In genomic region chr14:61277285-61277684, GRCm38 (mm10) we compare ENCODE assay signal across 7 mouse cellular contexts. TPM values are rescaled to one million over a fixed set of nuclear protein-coding genes. Genes with fewer than 3 reads are reported as not detected.
DNase-seq lines count a peak whose midpoint lies in the region; ATAC-seq and TF ChIP-seq lines count a peak whose summit lies in the region.

No protein-coding gene starts in this region.

- TF ChIP-seq CTCF in hindbrain, postnatal 0 days (IDR thresholded peaks at IDR 0.05; ENCODE audit: low read depth): peak; percentile 59
- peak; percentile 13 to 66; a peak in 2 of 4 replicates for TF ChIP-seq CTCF in CH12.LX (conservative IDR thresholded peaks at IDR 0.05 in 1 of 2, IDR thresholded peaks at IDR 0.05 in 1 of 2; ENCODE audit: low read depth in 2 of 2, low read length in 2 of 2)
- TF ChIP-seq CTCF in thymus, adult 2 months (IDR thresholded peaks at IDR 0.05; ENCODE audit: borderline replicate concordance, control insufficient read depth, extremely low read depth, insufficient read depth, low read length, poor library complexity): peak; percentile 69; the same call in 1 of the 2 replicates

- peaks cover 15% of the 10 kb centered on the region; the same call in 1 of the 2 replicates for H3K27me3 ChIP-seq in hindbrain, postnatal 0 days (ENCODE audit: insufficient read depth, low read length)
- peaks cover 32% of the 10 kb centered on the region for H3K27me3 ChIP-seq in hindbrain, embryonic 12.5 days
- no peaks in the 10 kb centered on the region for H3K27me3 ChIP-seq in CH12.LX (replicated peaks)
- no peaks in the 10 kb centered on the region; the same call in 1 of the 2 replicates for H3K27me3 ChIP-seq in thymus, adult 2 months (ENCODE audit: control insufficient read depth, insufficient read depth, low read length)

- TF ChIP-seq RAD21 in CH12.LX (IDR thresholded peaks at IDR 0.05; ENCODE audit: low read depth, low read length): no peak; the same call in none of the 2 replicates

- no peak for TF ChIP-seq POLR2A in CH12.LX (IDR thresholded peaks at IDR 0.05; ENCODE audit: low read depth, low read length)
- TF ChIP-seq POLR2A in thymus, adult 2 months (IDR thresholded peaks at IDR 0.05; ENCODE audit: control insufficient read depth, extremely low read depth, insufficient read depth, low read length, poor library complexity): 0 out of 2 replicates have a peak, but pooled peaks have one; percentile 15

- H3K36me3 ChIP-seq in hindbrain, postnatal 0 days (ENCODE audit: insufficient read depth, low read length): no peaks in the 10 kb centered on the region
- H3K36me3 ChIP-seq in hindbrain, embryonic 12.5 days: no peaks in the 10 kb centered on the region
- no peaks in the 10 kb centered on the region for H3K36me3 ChIP-seq in CH12.LX (replicated peaks in 1 of 2; ENCODE audit: control insufficient read depth in 1 of 2, insufficient read depth in 1 of 2, low read length in 1 of 2)
- no peaks in the 10 kb centered on the region for H3K36me3 ChIP-seq in thymus, adult 2 months (ENCODE audit: control insufficient read depth, insufficient read depth, low read length)

- no peak for TF ChIP-seq EP300 in CH12.LX (IDR thresholded peaks at IDR 0.05; ENCODE audit: low read length)

- no peak overlapping the region for H3K9ac ChIP-seq in hindbrain, postnatal 0 days (replicated peaks; ENCODE audit: low read length)
- no peak overlapping the region for H3K9ac ChIP-seq in hindbrain, embryonic 12.5 days
- no peak overlapping the region for H3K9ac ChIP-seq in CH12.LX (ENCODE audit: insufficient read depth, low read depth)

- H3K27ac ChIP-seq in hindbrain, postnatal 0 days: no peak overlapping the region
- H3K27ac ChIP-seq in hindbrain, embryonic 12.5 days: no peak overlapping the region
- H3K27ac ChIP-seq in CH12.LX (ENCODE audit: insufficient read depth, low read depth): no peak overlapping the region
- no peak overlapping the region for H3K27ac ChIP-seq in thymus, adult 2 months (ENCODE audit: control insufficient read depth, insufficient read depth, low read length)

- 45% methylated on average over 1 of the region's 1 CpGs for WGBS in hindbrain, postnatal 0 days
- WGBS in hindbrain, embryonic 12.5 days: 46% methylated on average over 1 of the region's 1 CpGs
- WGBS in thymus, adult 2 months: 41% methylated on average over 1 of the region's 1 CpGs

- no peaks in the 10 kb centered on the region for H3K9me3 ChIP-seq in hindbrain, postnatal 0 days (ENCODE audit: low read length)
- H3K9me3 ChIP-seq in hindbrain, embryonic 12.5 days (replicated peaks): no peaks in the 10 kb centered on the region
- no peaks in the 10 kb centered on the region for H3K9me3 ChIP-seq in CH12.LX (replicated peaks; ENCODE audit: low read length)

- H3K4me3 ChIP-seq in hindbrain, postnatal 0 days (ENCODE audit: low read length): no peak overlapping the region
- H3K4me3 ChIP-seq in hindbrain, embryonic 12.5 days: no peak overlapping the region
- H3K4me3 ChIP-seq in CH12.LX (replicated peaks in 1 of 3; ENCODE audit: low read depth in 2 of 3, low read length in 2 of 3, poor library complexity in 1 of 3): no peak overlapping the region
- no peak overlapping the region for H3K4me3 ChIP-seq in thymus, adult 2 months (ENCODE audit: control insufficient read depth, insufficient read depth, low read length)

- no peaks in the 10 kb centered on the region for H3K79me2 ChIP-seq in CH12.LX (replicated peaks; ENCODE audit: control insufficient read depth, extremely low read depth, insufficient read depth, poor library complexity, severe bottlenecking)

- DNase-seq in hindbrain, postnatal 0 days (ENCODE audit: low spot score): no peak
- DNase-seq in A20 (ENCODE audit: low read depth, low spot score) (peak; percentile 54), CH12.LX (ENCODE audit: extremely low read depth) (peak; percentile 33)
- peak; percentile 64 for DNase-seq in thymus, adult 2 months

- ATAC-seq in hindbrain, postnatal 0 days: no peak
- ATAC-seq in hindbrain, embryonic 12.5 days (ENCODE audit: low FRiP score): no peak
- ATAC-seq in common myeloid progenitor, adult 5-6 weeks (replicated peaks; ENCODE audit: low read depth, poor library complexity, severe bottlenecking): 0 out of 2 replicates have a peak, but pooled peaks have one; percentile 36
- ATAC-seq in megakaryocyte progenitor cell, adult 5-6 weeks (replicated peaks; ENCODE audit: poor library complexity): peak; percentile 79

- in situ Hi-C loops in CH12.LX (cut with MboI; ENCODE audit: low pct_ligation_motif_present, low pct_unique_long_range_greater_than_20kb, low sequenced_read_pairs): no loop called here

- no peak overlapping the region for H3K4me2 ChIP-seq in hindbrain, postnatal 0 days (ENCODE audit: low read depth, low read length)
- no peak overlapping the region for H3K4me2 ChIP-seq in hindbrain, embryonic 12.5 days (replicated peaks)
- no peak overlapping the region for H3K4me2 ChIP-seq in CH12.LX (ENCODE audit: insufficient read depth, low read depth, poor library complexity, severe bottlenecking)

- dilution Hi-C loops in CH12.LX (cut with MboI; ENCODE audit: extremely low pct_ligation_motif_present, extremely low pct_unique_long_range_greater_than_20kb, low sequenced_read_pairs): no loop called here

- H3K4me1 ChIP-seq in hindbrain, postnatal 0 days (ENCODE audit: insufficient read depth, low read length): peaks cover 6% of the 10 kb centered on the region
- H3K4me1 ChIP-seq in hindbrain, embryonic 12.5 days: peaks cover 13% of the 10 kb centered on the region
- H3K4me1 ChIP-seq in CH12.LX (ENCODE audit: control insufficient read depth in 1 of 2, insufficient read depth in 2 of 2): peaks cover 0 to 18% of the 10 kb centered on the region in 2 experiments; a peak in 3 of 4 replicates
- no peaks in the 10 kb centered on the region for H3K4me1 ChIP-seq in thymus, adult 2 months (replicated peaks; ENCODE audit: control insufficient read depth, insufficient read depth, low read length)

TF ChIP-seq in CH12.LX, 34 proteins besides CTCF, POLR2A, EP300 and RAD21:
- TF ChIP-seq MAFK (IDR thresholded peaks at IDR 0.05; ENCODE audit: insufficient replicate concordance, low read length): no peak
- TF ChIP-seq TBP (conservative IDR thresholded peaks at IDR 0.05; ENCODE audit: low read depth, low read length): no peak
- TF ChIP-seq BHLHE40 (IDR thresholded peaks at IDR 0.05; ENCODE audit: low read depth, low read length): no peak
- TF ChIP-seq MYC (IDR thresholded peaks at IDR 0.05; ENCODE audit: low read depth, low read length): no peak
- TF ChIP-seq SMC3 (IDR thresholded peaks at IDR 0.05; ENCODE audit: low read depth, low read length): peak; percentile 54
- no peak for TF ChIP-seq ETS1 (conservative IDR thresholded peaks at IDR 0.05; ENCODE audit: low read depth, low read length)

RNA-seq across cellular contexts. Expression of gene Sgcg, which starts 19.0 kb away (rescaled TPM):
- 0.52 and 0.72 TPM in 2 replicates for total RNA-seq in hindbrain, postnatal 0 days (2014; rRNA removed)
- polyA plus RNA-seq in hindbrain, postnatal 0 days (2015; fragmentation: Nextera tagmentation; extraction: Ambion mirVana): 0.49 and 0.76 TPM in 2 replicates
- polyA plus RNA-seq in hindbrain, embryonic 12.5 days (2016; fragmentation: Nextera tagmentation; extraction: Ambion mirVana): 0.15 and 1.3 TPM in 2 replicates
- not detected in 2 replicates for total RNA-seq in CH12.LX (2012; rRNA removed)
- total RNA-seq in CH12.LX (2014; rRNA removed): not detected in 2 replicates
- polyA plus RNA-seq in CH12.LX (2012; ENCODE audit: insufficient read length, low read depth): not detected in 2 replicates
- 0.14 TPM in 1 of 2 replicates, not detected in the other for total RNA-seq in common myeloid progenitor, adult 5-6 weeks (2017)
- not detected in 2 replicates for total RNA-seq in megakaryocyte progenitor cell, adult 5-6 weeks (2015)
- not detected in 2 replicates for total RNA-seq in megakaryocyte progenitor cell, adult 5-6 weeks (2017)
- 0.33 and 3.3 TPM in 2 replicates for polyA plus RNA-seq in thymus, adult 2 months (2012; rRNA removed)

RNA-seq across cellular contexts. Expression of gene Arl11, which starts 32.3 kb away (rescaled TPM):
- total RNA-seq in hindbrain, postnatal 0 days (2014; rRNA removed): 0.94 and 2.8 TPM in 2 replicates
- polyA plus RNA-seq in hindbrain, postnatal 0 days (2015; fragmentation: Nextera tagmentation; extraction: Ambion mirVana): 0.54 and 0.56 TPM in 2 replicates
- 0.52 and 0.77 TPM in 2 replicates for polyA plus RNA-seq in hindbrain, embryonic 12.5 days (2016; fragmentation: Nextera tagmentation; extraction: Ambion mirVana)
- total RNA-seq in CH12.LX (2012; rRNA removed) (0.71 and 1.1 TPM in 2 replicates), CH12.LX (2014; rRNA removed) (10.9 and 11.7 TPM in 2 replicates)
- 11.4 and 12.2 TPM in 2 replicates for polyA plus RNA-seq in CH12.LX (2012; ENCODE audit: insufficient read length, low read depth)
- 5.2 and 11.0 TPM in 2 replicates for total RNA-seq in common myeloid progenitor, adult 5-6 weeks (2017)
- 27.5 and 28.0 TPM in 2 replicates for total RNA-seq in megakaryocyte progenitor cell, adult 5-6 weeks (2015)
- total RNA-seq in megakaryocyte progenitor cell, adult 5-6 weeks (2017): 15.5 and 21.1 TPM in 2 replicates
- 2.5 and 3.4 TPM in 2 replicates for polyA plus RNA-seq in thymus, adult 2 months (2012; rRNA removed)

Comparison
In these comparisons a context has a peak if more than half of its experiments do, and no peak if none do; other contexts are left out.
1. ATAC-seq: peak in common myeloid progenitor, adult 5-6 weeks (single experiment) and megakaryocyte progenitor cell, adult 5-6 weeks (single experiment); none in hindbrain, postnatal 0 days (single experiment) and hindbrain, embryonic 12.5 days (single experiment).
2. Peak in every context shown above with its lines, with median percentiles within 50 percentile points of each other: CTCF ChIP-seq.